Mouse (Mus musculus) liver, embryonic 12.5 days (tissue): Measurements from ENCODE around the gene Btbd35f16. TPM values are rescaled to one million over a fixed set of nuclear protein-coding genes. Genes with fewer than 3 reads are reported as not detected.
"Not testable (repeated sequence)": the region's sequence is repeated elsewhere in the genome, so short reads cannot be mapped to it uniquely, and the experiment has no call there.

Experiments used
- ATAC-seq: fragments of 200-750 bp; cut with Nextera tagmentation; 2 replicates; pipeline ENCODE4 v1.8.0; 2017; ENCODE audit warnings: moderate number of reproducible peaks, mild to moderate bottlenecking, moderate library complexity
- H3K27ac ChIP-seq: fragments of 300-500 bp; sonication (generic); 2 replicates; pipeline ENCODE4 v1.5.1; 2016; ENCODE audit warnings: mild to moderate bottlenecking
- H3K27me3 ChIP-seq: fragments of 300-500 bp; sonication (generic); replicated peaks from 2 replicates; pipeline ENCODE4 v1.6.1; 2016; ENCODE audit warnings: mild to moderate bottlenecking, moderate library complexity
- H3K36me3 ChIP-seq: fragments of 300-500 bp; sonication (generic); 2 replicates; pipeline ENCODE4 v1.6.1; 2016; ENCODE audit warnings: mild to moderate bottlenecking, moderate library complexity
- H3K4me1 ChIP-seq: fragments of 300-500 bp; sonication (generic); 2 replicates; pipeline ENCODE4 v1.6.1; 2016
- H3K4me2 ChIP-seq: fragments of 300-500 bp; sonication (generic); 2 replicates; pipeline ENCODE4 v1.6.1; 2016; ENCODE audit warnings: mild to moderate bottlenecking, moderate library complexity
- H3K4me3 ChIP-seq: fragments of 300-500 bp; sonication (generic); 2 replicates; pipeline ENCODE4 v1.5.1; 2016; ENCODE audit warnings: mild to moderate bottlenecking, moderate library complexity
- H3K9ac ChIP-seq: fragments of 300-500 bp; sonication (generic); 2 replicates; pipeline ENCODE4 v1.6.1; 2016; ENCODE audit warnings: mild to moderate bottlenecking, moderate library complexity
- H3K9me3 ChIP-seq: fragments of 300-500 bp; sonication (generic); replicated peaks from 2 replicates; pipeline ENCODE4 v1.6.1; 2016; ENCODE audit warnings: mild to moderate bottlenecking, moderate library complexity
- WGBS: fragments of 180-500 bp; shearing (Covaris S2); methylation state at CpG from one replicate; pipeline ENCODE4 v1.1.7; 2016; ENCODE audit not compliant: insufficient replicate concordance; 5-methylcytosine and 5-hydroxymethylcytosine counted together
- polyA plus RNA-seq: library from polyadenylated mRNA; unstranded; fragments of >200 nt; fragmentation: Nextera tagmentation; extraction: Ambion mirVana; gene quantifications from 2 replicates; pipeline ENCODE4 v1.2.1, GENCODE M21; 2016

Btbd35f16 gene
- not detected in 2 replicates for polyA plus RNA-seq

DNA sequence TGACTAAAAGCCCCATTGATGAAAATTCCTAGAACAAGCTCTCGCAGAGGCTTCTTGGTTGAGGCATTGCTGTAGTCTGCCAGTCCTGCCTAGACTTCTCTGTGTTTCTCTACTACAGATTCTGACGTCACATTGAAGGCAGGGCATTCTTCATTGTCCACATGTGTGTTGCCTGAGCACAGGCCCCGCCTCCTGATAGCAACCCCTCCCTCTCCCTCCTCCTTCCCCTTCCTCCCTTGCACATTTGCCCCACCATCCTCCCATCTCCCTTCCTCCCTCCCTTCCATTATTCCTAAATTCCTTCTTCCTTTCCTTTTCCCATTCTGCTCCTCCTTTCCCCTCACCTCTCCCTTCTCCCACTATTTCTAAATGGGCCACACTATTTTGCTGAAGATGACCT, at the start of gene Btbd35f16:
Btbd35f16 (minus strand) TSS at position 101 of the 400 bp plus-strand sequence.
- ATAC-seq, H3K4me2 ChIP-seq, H3K9ac ChIP-seq, H3K27ac ChIP-seq, H3K27me3 ChIP-seq, H3K36me3 ChIP-seq, H3K9me3 ChIP-seq, H3K4me3 ChIP-seq, H3K4me1 ChIP-seq: not testable (repeated sequence)
- 60% methylated on average over 1 of the region's 3 CpGs for WGBS

Other genes starting within 250 kb of the Btbd35f16 start
- gene Btbd35f10, start 204.1 kb downstream of the Btbd35f16 start, polyA plus RNA-seq: not detected in 2 replicates
- gene Btbd35f3, start 80.7 kb upstream of the Btbd35f16 start, polyA plus RNA-seq: not detected in 2 replicates
- gene Btbd35f28, start 239.6 kb upstream of the Btbd35f16 start, polyA plus RNA-seq: not detected in 2 replicates